Mouse (Mus musculus): ENCODE results near the gene Trpm7. TPM values are rescaled to one million over a fixed set of nuclear protein-coding genes. Genes with fewer than 3 reads are reported as not detected.

Gene Trpm7
- polyA plus RNA-seq, 1 experiment from 2014 or later = 44.6 TPM

- 0 out of 4 replicates have a peak, but pooled peaks cover 0 to 3% of the 10 kb centered on the region in 2 experiments for H3K4me1 ChIP-seq (ENCODE audit: control insufficient read depth in 2 of 2, insufficient read depth in 2 of 2, low read length in 2 of 2)
- H3K4me3 ChIP-seq (ENCODE audit: control insufficient read depth in 1 of 2, insufficient read depth in 1 of 2, low read depth in 1 of 2, low read length in 2 of 2) = no peak overlapping the region
- H3K27me3 ChIP-seq (ENCODE audit: control insufficient read depth, insufficient read depth, low read length) = no peaks in the 10 kb centered on the region
- peaks cover 72% of the 10 kb centered on the region for H3K36me3 ChIP-seq (ENCODE audit: control insufficient read depth, insufficient read depth, low read length)
- no peak overlapping the region for H3K4me2 ChIP-seq (ENCODE audit: low read length)
- no peaks in the 10 kb centered on the region for H3K9me3 ChIP-seq (ENCODE audit: control insufficient read depth, low read length)
- 0 out of 4 replicates have a peak overlapping the region, but pooled peaks of 1 of the 2 experiments have one; percentile 38 for H3K27ac ChIP-seq (replicated peaks in 1 of 2; ENCODE audit: control insufficient read depth in 1 of 2, insufficient read depth in 1 of 2, low read depth in 2 of 2, low read length in 2 of 2)
- WGBS = 61% methylated on average over 4 of the region's 4 CpGs
- H3K9ac ChIP-seq (ENCODE audit: low read length) = no peak overlapping the region
- ATAC-seq (ENCODE audit: insufficient number of reproducible peaks, insufficient read depth, low FRiP score, low read depth) = no peak
Measured at GRCm38 (mm10) chr2:126816644-126817347, 59.2 kb downstream of the Trpm7 start.

- no peaks in the 10 kb centered on the region for H3K9me3 ChIP-seq (ENCODE audit: control insufficient read depth, low read length)
- 0 out of 4 replicates have a peak, but pooled peaks cover 0 to 3% of the 10 kb centered on the region in 2 experiments for H3K4me1 ChIP-seq (ENCODE audit: control insufficient read depth in 2 of 2, insufficient read depth in 2 of 2, low read length in 2 of 2)
- H3K27me3 ChIP-seq (ENCODE audit: control insufficient read depth, insufficient read depth, low read length) = no peaks in the 10 kb centered on the region
- peak overlapping the region; percentile 26 for H3K4me2 ChIP-seq (ENCODE audit: low read length)
- H3K9ac ChIP-seq (ENCODE audit: low read length) = no peak overlapping the region
- ATAC-seq (ENCODE audit: insufficient number of reproducible peaks, insufficient read depth, low FRiP score, low read depth) = no peak
- 4% methylated on average over 1 of the region's 1 CpGs for WGBS
- H3K27ac ChIP-seq (replicated peaks in 1 of 2; ENCODE audit: control insufficient read depth in 1 of 2, insufficient read depth in 1 of 2, low read depth in 2 of 2, low read length in 2 of 2) = peak overlapping the region; percentile 8 to 67; a peak in 3 of 4 replicates
- H3K4me3 ChIP-seq (ENCODE audit: control insufficient read depth in 1 of 2, insufficient read depth in 1 of 2, low read depth in 1 of 2, low read length in 2 of 2) = no peak overlapping the region
- H3K36me3 ChIP-seq (ENCODE audit: control insufficient read depth, insufficient read depth, low read length) = peaks cover 77% of the 10 kb centered on the region
Measured at GRCm38 (mm10) chr2:126815822-126816221, 60.2 kb downstream of the Trpm7 start.

- no peaks in the 10 kb centered on the region for H3K27me3 ChIP-seq (ENCODE audit: control insufficient read depth, insufficient read depth, low read length)
- H3K9me3 ChIP-seq (ENCODE audit: control insufficient read depth, low read length) = no peaks in the 10 kb centered on the region
- WGBS = 83% methylated on average over 3 of the region's 3 CpGs
- ATAC-seq (ENCODE audit: insufficient number of reproducible peaks, insufficient read depth, low FRiP score, low read depth) = no peak
- no peak overlapping the region for H3K9ac ChIP-seq (ENCODE audit: low read length)
- no peaks in the 10 kb centered on the region for H3K4me1 ChIP-seq (ENCODE audit: control insufficient read depth in 2 of 2, insufficient read depth in 2 of 2, low read length in 2 of 2)
- H3K4me2 ChIP-seq (ENCODE audit: low read length) = no peak overlapping the region
- H3K36me3 ChIP-seq (ENCODE audit: control insufficient read depth, insufficient read depth, low read length) = peaks cover 89% of the 10 kb centered on the region
- no peak overlapping the region for H3K4me3 ChIP-seq (ENCODE audit: control insufficient read depth in 1 of 2, insufficient read depth in 1 of 2, low read depth in 1 of 2, low read length in 2 of 2)
- no peak overlapping the region for H3K27ac ChIP-seq (replicated peaks in 1 of 2; ENCODE audit: control insufficient read depth in 1 of 2, insufficient read depth in 1 of 2, low read depth in 2 of 2, low read length in 2 of 2)
Measured at GRCm38 (mm10) chr2:126801980-126802379, 74.0 kb downstream of the Trpm7 start.

GRCm38 (mm10) chr2:126798455-126798854 is 77.6 kb downstream of the Trpm7 start:
- peaks cover 93% of the 10 kb centered on the region for H3K36me3 ChIP-seq (ENCODE audit: control insufficient read depth, insufficient read depth, low read length)
- WGBS = 79% methylated on average over 5 of the region's 5 CpGs

GRCm38 (mm10) chr2:126795708-126796107 is 80.3 kb downstream of the Trpm7 start:
- peaks cover 96% of the 10 kb centered on the region for H3K36me3 ChIP-seq (ENCODE audit: control insufficient read depth, insufficient read depth, low read length)

More at GRCm38 (mm10) chr2:126798455-126798854, 77.6 kb downstream of the Trpm7 start:
- H3K27me3 ChIP-seq (ENCODE audit: control insufficient read depth, insufficient read depth, low read length) = no peaks in the 10 kb centered on the region
- H3K9me3 ChIP-seq (ENCODE audit: control insufficient read depth, low read length) = no peaks in the 10 kb centered on the region
- no peak overlapping the region for H3K27ac ChIP-seq (replicated peaks in 1 of 2; ENCODE audit: control insufficient read depth in 1 of 2, insufficient read depth in 1 of 2, low read depth in 2 of 2, low read length in 2 of 2)
- H3K4me1 ChIP-seq (ENCODE audit: control insufficient read depth in 2 of 2, insufficient read depth in 2 of 2, low read length in 2 of 2) = no peaks in the 10 kb centered on the region
- ATAC-seq (ENCODE audit: insufficient number of reproducible peaks, insufficient read depth, low FRiP score, low read depth) = no peak
- H3K9ac ChIP-seq (ENCODE audit: low read length) = no peak overlapping the region
- no peak overlapping the region for H3K4me2 ChIP-seq (ENCODE audit: low read length)
- no peak overlapping the region for H3K4me3 ChIP-seq (ENCODE audit: control insufficient read depth in 1 of 2, insufficient read depth in 1 of 2, low read depth in 1 of 2, low read length in 2 of 2)

GRCm38 (mm10) chr2:126792611-126793010 is 83.4 kb downstream of the Trpm7 start:
- Histone ChIP-seq H3K36me3 (ENCODE audit: control insufficient read depth, insufficient read depth, low read length) (peaks cover 79% of the 10 kb centered on the region), H3K27me3 (ENCODE audit: control insufficient read depth, insufficient read depth, low read length) (no peaks in the 10 kb centered on the region), H3K27ac (replicated peaks in 1 of 2; ENCODE audit: control insufficient read depth in 1 of 2, insufficient read depth in 1 of 2, low read depth in 2 of 2, low read length in 2 of 2) (no peak overlapping the region), H3K9ac (ENCODE audit: low read length) (no peak overlapping the region), H3K4me2 (ENCODE audit: low read length) (no peak overlapping the region), H3K9me3 (ENCODE audit: control insufficient read depth, low read length) (no peaks in the 10 kb centered on the region), H3K4me3 (ENCODE audit: control insufficient read depth in 1 of 2, insufficient read depth in 1 of 2, low read depth in 1 of 2, low read length in 2 of 2) (no peak overlapping the region), H3K4me1 (ENCODE audit: control insufficient read depth in 2 of 2, insufficient read depth in 2 of 2, low read length in 2 of 2) (peaks cover 5 to 7% of the 10 kb centered on the region in 2 experiments; a peak in 3 of 4 replicates)
- WGBS = 68% methylated on average over 5 of the region's 5 CpGs
- ATAC-seq (ENCODE audit: insufficient number of reproducible peaks, insufficient read depth, low FRiP score, low read depth) = no peak

More at GRCm38 (mm10) chr2:126795708-126796107, 80.3 kb downstream of the Trpm7 start:
- H3K4me3 ChIP-seq (ENCODE audit: control insufficient read depth in 1 of 2, insufficient read depth in 1 of 2, low read depth in 1 of 2, low read length in 2 of 2) = no peak overlapping the region
- H3K4me2 ChIP-seq (ENCODE audit: low read length) = no peak overlapping the region
- no peaks in the 10 kb centered on the region for H3K9me3 ChIP-seq (ENCODE audit: control insufficient read depth, low read length)
- H3K4me1 ChIP-seq (ENCODE audit: control insufficient read depth in 2 of 2, insufficient read depth in 2 of 2, low read length in 2 of 2) = no peaks in the 10 kb centered on the region
- 77% methylated on average over 3 of the region's 3 CpGs for WGBS
- no peak overlapping the region for H3K9ac ChIP-seq (ENCODE audit: low read length)
- H3K27me3 ChIP-seq (ENCODE audit: control insufficient read depth, insufficient read depth, low read length) = no peaks in the 10 kb centered on the region
- ATAC-seq (ENCODE audit: insufficient number of reproducible peaks, insufficient read depth, low FRiP score, low read depth) = no peak
- H3K27ac ChIP-seq (replicated peaks in 1 of 2; ENCODE audit: control insufficient read depth in 1 of 2, insufficient read depth in 1 of 2, low read depth in 2 of 2, low read length in 2 of 2) = no peak overlapping the region

- Histone ChIP-seq H3K27me3 (ENCODE audit: control insufficient read depth, insufficient read depth, low read length) (no peaks in the 10 kb centered on the region), H3K27ac (replicated peaks in 1 of 2; ENCODE audit: control insufficient read depth in 1 of 2, insufficient read depth in 1 of 2, low read depth in 2 of 2, low read length in 2 of 2) (0 out of 4 replicates have a peak overlapping the region, but pooled peaks of 1 of the 2 experiments have one; percentile 17), H3K36me3 (ENCODE audit: control insufficient read depth, insufficient read depth, low read length) (peaks cover 31% of the 10 kb centered on the region), H3K4me2 (ENCODE audit: low read length) (no peak overlapping the region), H3K4me1 (ENCODE audit: control insufficient read depth in 2 of 2, insufficient read depth in 2 of 2, low read length in 2 of 2) (peaks cover 5 to 7% of the 10 kb centered on the region in 2 experiments; a peak in 3 of 4 replicates), H3K4me3 (ENCODE audit: control insufficient read depth in 1 of 2, insufficient read depth in 1 of 2, low read depth in 1 of 2, low read length in 2 of 2) (no peak overlapping the region), H3K9me3 (ENCODE audit: control insufficient read depth, low read length) (no peaks in the 10 kb centered on the region), H3K9ac (ENCODE audit: low read length) (no peak overlapping the region)
- ATAC-seq (ENCODE audit: insufficient number of reproducible peaks, insufficient read depth, low FRiP score, low read depth) = no peak
- 38% methylated on average over 9 of the region's 9 CpGs for WGBS
Measured at GRCm38 (mm10) chr2:126787721-126788342, 88.2 kb downstream of the Trpm7 start.
